Mouse (Mus musculus): ENCODE measurements at regions not wholly inside any gene's neighbourhood (a gene's known extent, or its start where the extent isn't known, plus 50 kb on each side); places are given as distances from the start of the nearest gene placed in this dataset.
A peak's percentile ranks its signal among the peaks of the same experiment; 100 is the strongest.

GRCm38 (mm10) chr5:103355372-103356300, 69.4 kb upstream of the Ptpn13 start:
- Histone ChIP-seq H3K9ac (replicated peaks) (no peak overlapping the region; the same call in 1 of the 2 replicates), H3K27ac (no peak overlapping the region)
- WGBS: 46% methylated on average over 21 of the region's 21 CpGs

GRCm38 (mm10) chr5:103343869-103344268, 81.1 kb upstream of the Ptpn13 start:
- Histone ChIP-seq H3K4me3 (replicated peaks) (no peak overlapping the region), H3K4me1 (replicated peaks) (peaks cover 13% of the 10 kb centered on the region), H3K27ac (no peak overlapping the region), H3K27me3 (peaks cover 21% of the 10 kb centered on the region), H3K36me3 (no peaks in the 10 kb centered on the region), H3K9ac (replicated peaks) (no peak overlapping the region), H3K4me2 (no peak overlapping the region), H3K9me3 (peaks cover 10% of the 10 kb centered on the region; the same call in 1 of the 2 replicates)
- ATAC-seq (ENCODE audit: insufficient number of reproducible peaks, insufficient read depth, low FRiP score, low TSS enrichment, low read depth): no peak
- WGBS: 29% methylated on average over 2 of the region's 2 CpGs

More at GRCm38 (mm10) chr5:103355372-103356300, 69.4 kb upstream of the Ptpn13 start:
- Histone ChIP-seq H3K36me3 (no peaks in the 10 kb centered on the region), H3K4me3 (replicated peaks) (peak overlapping the region; percentile 19), H3K9me3 (peaks cover 10% of the 10 kb centered on the region; the same call in 1 of the 2 replicates), H3K4me2 (peak overlapping the region; percentile 38), H3K27me3 (no peaks in the 10 kb centered on the region), H3K4me1 (replicated peaks) (no peaks in the 10 kb centered on the region)
- no peak for ATAC-seq (ENCODE audit: insufficient number of reproducible peaks, insufficient read depth, low FRiP score, low TSS enrichment, low read depth)

GRCm38 (mm10) chr5:103341456-103341855, 83.5 kb upstream of the Ptpn13 start:
- Histone ChIP-seq H3K4me1 (replicated peaks) (peaks cover 20% of the 10 kb centered on the region), H3K36me3 (no peaks in the 10 kb centered on the region), H3K27me3 (peaks cover 24% of the 10 kb centered on the region), H3K9ac (replicated peaks) (no peak overlapping the region), H3K27ac (no peak overlapping the region), H3K4me2 (no peak overlapping the region), H3K4me3 (replicated peaks) (no peak overlapping the region), H3K9me3 (peaks cover 6% of the 10 kb centered on the region; the same call in 1 of the 2 replicates)
- WGBS: 51% methylated on average over 3 of the region's 3 CpGs
- no peak for ATAC-seq (ENCODE audit: insufficient number of reproducible peaks, insufficient read depth, low FRiP score, low TSS enrichment, low read depth)

GRCm38 (mm10) chr5:103340626-103341025, 84.4 kb upstream of the Ptpn13 start:
- WGBS: 32% methylated on average over 9 of the region's 9 CpGs
- Histone ChIP-seq H3K4me1 (replicated peaks) (peaks cover 27% of the 10 kb centered on the region), H3K27me3 (peaks cover 24% of the 10 kb centered on the region), H3K9me3 (no peaks in the 10 kb centered on the region), H3K9ac (replicated peaks) (no peak overlapping the region), H3K4me2 (no peak overlapping the region), H3K36me3 (no peaks in the 10 kb centered on the region), H3K27ac (no peak overlapping the region), H3K4me3 (replicated peaks) (no peak overlapping the region)
- ATAC-seq (ENCODE audit: insufficient number of reproducible peaks, insufficient read depth, low FRiP score, low TSS enrichment, low read depth): no peak

- peaks cover 17% of the 10 kb centered on the region for H3K27me3 ChIP-seq
- no peak overlapping the region for H3K9ac ChIP-seq (replicated peaks)
- no peaks in the 10 kb centered on the region for H3K36me3 ChIP-seq
- peaks cover 27% of the 10 kb centered on the region for H3K4me1 ChIP-seq (replicated peaks)
- no peak overlapping the region for H3K4me3 ChIP-seq (replicated peaks)
- ATAC-seq (ENCODE audit: insufficient number of reproducible peaks, insufficient read depth, low FRiP score, low TSS enrichment, low read depth): no peak
- peak overlapping the region; percentile 29 for H3K4me2 ChIP-seq
- 19% methylated on average over 11 of the region's 11 CpGs for WGBS
- no peak overlapping the region for H3K27ac ChIP-seq
- H3K9me3 ChIP-seq: no peaks in the 10 kb centered on the region
Measured at GRCm38 (mm10) chr5:103336689-103337490, 88.1 kb upstream of the Ptpn13 start.

GRCm38 (mm10) chr5:103335916-103336688, 88.9 kb upstream of the Ptpn13 start:
- Histone ChIP-seq H3K4me2 (peak overlapping the region; percentile 29), H3K4me3 (replicated peaks) (no peak overlapping the region)
- no peak for ATAC-seq (ENCODE audit: insufficient number of reproducible peaks, insufficient read depth, low FRiP score, low TSS enrichment, low read depth)

GRCm38 (mm10) chr5:103326412-103326811, 98.6 kb upstream of the Ptpn13 start:
- Histone ChIP-seq H3K9ac (replicated peaks) (no peak overlapping the region), H3K9me3 (no peaks in the 10 kb centered on the region), H3K27me3 (no peaks in the 10 kb centered on the region), H3K4me2 (no peak overlapping the region), H3K27ac (no peak overlapping the region), H3K4me1 (replicated peaks) (no peaks in the 10 kb centered on the region), H3K36me3 (no peaks in the 10 kb centered on the region), H3K4me3 (replicated peaks) (no peak overlapping the region)
- 74% methylated on average over 10 of the region's 10 CpGs for WGBS
- ATAC-seq (ENCODE audit: insufficient number of reproducible peaks, insufficient read depth, low FRiP score, low TSS enrichment, low read depth): no peak

More at GRCm38 (mm10) chr5:103335916-103336688, 88.9 kb upstream of the Ptpn13 start:
- H3K27ac ChIP-seq: no peak overlapping the region
- no peaks in the 10 kb centered on the region for H3K36me3 ChIP-seq
- 18% methylated on average over 12 of the region's 12 CpGs for whole genome bisulfite sequencing
- no peak overlapping the region for H3K9ac ChIP-seq (replicated peaks)
- H3K4me1 ChIP-seq (replicated peaks): peaks cover 22% of the 10 kb centered on the region
- H3K9me3 ChIP-seq: no peaks in the 10 kb centered on the region
- peaks cover 12% of the 10 kb centered on the region for H3K27me3 ChIP-seq

- 80% methylated on average over 5 of the region's 5 CpGs for WGBS
- Histone ChIP-seq H3K4me1 (replicated peaks) (no peaks in the 10 kb centered on the region), H3K9ac (replicated peaks) (no peak overlapping the region), H3K4me3 (replicated peaks) (no peak overlapping the region), H3K36me3 (no peaks in the 10 kb centered on the region), H3K9me3 (no peaks in the 10 kb centered on the region), H3K4me2 (no peak overlapping the region), H3K27ac (no peak overlapping the region), H3K27me3 (no peaks in the 10 kb centered on the region)
- ATAC-seq (ENCODE audit: insufficient number of reproducible peaks, insufficient read depth, low FRiP score, low TSS enrichment, low read depth): no peak
Measured at GRCm38 (mm10) chr5:103320341-103320740, 104.7 kb upstream of the Ptpn13 start.

- Histone ChIP-seq H3K4me3 (replicated peaks) (no peak overlapping the region), H3K27ac (no peak overlapping the region), H3K9ac (replicated peaks) (no peak overlapping the region), H3K9me3 (no peaks in the 10 kb centered on the region), H3K4me2 (no peak overlapping the region), H3K4me1 (replicated peaks) (no peaks in the 10 kb centered on the region), H3K27me3 (no peaks in the 10 kb centered on the region), H3K36me3 (no peaks in the 10 kb centered on the region)
- 70% methylated on average over 9 of the region's 9 CpGs for WGBS
- ATAC-seq (ENCODE audit: insufficient number of reproducible peaks, insufficient read depth, low FRiP score, low TSS enrichment, low read depth): no peak
Measured at GRCm38 (mm10) chr5:103309806-103310525, 98.8 kb upstream of the Mapk10 start.

- WGBS: 68% methylated on average over 11 of the region's 11 CpGs
- no peak overlapping the region for H3K4me2 ChIP-seq
- no peak overlapping the region for H3K9ac ChIP-seq (replicated peaks)
- no peak overlapping the region for H3K4me3 ChIP-seq (replicated peaks)
- ATAC-seq (ENCODE audit: insufficient number of reproducible peaks, insufficient read depth, low FRiP score, low TSS enrichment, low read depth): no peak
- H3K27ac ChIP-seq: no peak overlapping the region
- no peaks in the 10 kb centered on the region for H3K4me1 ChIP-seq (replicated peaks)
- no peaks in the 10 kb centered on the region; the same call in 1 of the 2 replicates for H3K9me3 ChIP-seq
- H3K27me3 ChIP-seq: no peaks in the 10 kb centered on the region
- no peaks in the 10 kb centered on the region for H3K36me3 ChIP-seq
Measured at GRCm38 (mm10) chr5:103305716-103306447, 94.7 kb upstream of the Mapk10 start.
